Mouse (Mus musculus): ENCODE results near the gene Gm29797. TPM values are rescaled to one million over a fixed set of nuclear protein-coding genes. Genes with fewer than 3 reads are reported as not detected.

Gm29797 gene
- polyA plus RNA-seq, 1 experiment from 2014 or later: 0.68 TPM

GRCm38 (mm10) chr2:181683381-181683780, 26.5 kb downstream of the Gm29797 start:
- H3K27me3 ChIP-seq (ENCODE audit: control insufficient read depth, insufficient read depth, low read length): no peaks in the 10 kb centered on the region
- no peak overlapping the region for H3K27ac ChIP-seq (replicated peaks; ENCODE audit: low read depth, low read length)
- H3K4me1 ChIP-seq (ENCODE audit: control insufficient read depth, insufficient read depth, low read length): peaks cover 9% of the 10 kb centered on the region
- no peak overlapping the region for H3K9ac ChIP-seq (ENCODE audit: low read length)
- no peaks in the 10 kb centered on the region; the same call in 1 of the 2 replicates for H3K36me3 ChIP-seq (ENCODE audit: control insufficient read depth, insufficient read depth, low read length)
- no peaks in the 10 kb centered on the region for H3K9me3 ChIP-seq (ENCODE audit: control insufficient read depth, low read length)
- H3K4me3 ChIP-seq (ENCODE audit: low read depth, low read length): no peak overlapping the region
- ATAC-seq (ENCODE audit: insufficient number of reproducible peaks, low FRiP score, low TSS enrichment, low read depth): no peak
- no peak for DNase-seq (ENCODE audit: low spot score)
- WGBS: 68% methylated on average over 4 of the region's 4 CpGs
- no peak overlapping the region for H3K4me2 ChIP-seq (ENCODE audit: low read depth, severe bottlenecking)

GRCm38 (mm10) chr2:181684713-181685112, 27.9 kb downstream of the Gm29797 start:
- no peaks in the 10 kb centered on the region for H3K9me3 ChIP-seq (ENCODE audit: control insufficient read depth, low read length)
- no peaks in the 10 kb centered on the region for H3K27me3 ChIP-seq (ENCODE audit: control insufficient read depth, insufficient read depth, low read length)
- H3K36me3 ChIP-seq (ENCODE audit: control insufficient read depth, insufficient read depth, low read length): peaks cover 6% of the 10 kb centered on the region; the same call in 1 of the 2 replicates
- no peak overlapping the region for H3K9ac ChIP-seq (ENCODE audit: low read length)
- DNase-seq (ENCODE audit: low spot score): no peak
- H3K4me3 ChIP-seq (ENCODE audit: low read depth, low read length): no peak overlapping the region
- no peak for ATAC-seq (ENCODE audit: insufficient number of reproducible peaks, low FRiP score, low TSS enrichment, low read depth)
- no peak overlapping the region for H3K27ac ChIP-seq (replicated peaks; ENCODE audit: low read depth, low read length)
- no peak overlapping the region for H3K4me2 ChIP-seq (ENCODE audit: low read depth, severe bottlenecking)
- WGBS: 89% methylated on average over 1 of the region's 1 CpGs
- H3K4me1 ChIP-seq (ENCODE audit: control insufficient read depth, insufficient read depth, low read length): peaks cover 7% of the 10 kb centered on the region

- WGBS: 93% methylated on average over 4 of the region's 4 CpGs
- H3K4me2 ChIP-seq (ENCODE audit: low read depth, severe bottlenecking): no peak overlapping the region
- H3K9me3 ChIP-seq (ENCODE audit: control insufficient read depth, low read length): no peaks in the 10 kb centered on the region
- H3K4me1 ChIP-seq (ENCODE audit: control insufficient read depth, insufficient read depth, low read length): peaks cover 6% of the 10 kb centered on the region
- H3K27ac ChIP-seq (replicated peaks; ENCODE audit: low read depth, low read length): no peak overlapping the region
- no peak overlapping the region for H3K4me3 ChIP-seq (ENCODE audit: low read depth, low read length)
- peaks cover 6% of the 10 kb centered on the region; the same call in 1 of the 2 replicates for H3K36me3 ChIP-seq (ENCODE audit: control insufficient read depth, insufficient read depth, low read length)
- no peak overlapping the region for H3K9ac ChIP-seq (ENCODE audit: low read length)
- no peak for ATAC-seq (ENCODE audit: insufficient number of reproducible peaks, low FRiP score, low TSS enrichment, low read depth)
- no peak for DNase-seq (ENCODE audit: low spot score)
- H3K27me3 ChIP-seq (ENCODE audit: control insufficient read depth, insufficient read depth, low read length): no peaks in the 10 kb centered on the region
Observed at GRCm38 (mm10) chr2:181685686-181686085, 28.9 kb downstream of the Gm29797 start.

DNA sequence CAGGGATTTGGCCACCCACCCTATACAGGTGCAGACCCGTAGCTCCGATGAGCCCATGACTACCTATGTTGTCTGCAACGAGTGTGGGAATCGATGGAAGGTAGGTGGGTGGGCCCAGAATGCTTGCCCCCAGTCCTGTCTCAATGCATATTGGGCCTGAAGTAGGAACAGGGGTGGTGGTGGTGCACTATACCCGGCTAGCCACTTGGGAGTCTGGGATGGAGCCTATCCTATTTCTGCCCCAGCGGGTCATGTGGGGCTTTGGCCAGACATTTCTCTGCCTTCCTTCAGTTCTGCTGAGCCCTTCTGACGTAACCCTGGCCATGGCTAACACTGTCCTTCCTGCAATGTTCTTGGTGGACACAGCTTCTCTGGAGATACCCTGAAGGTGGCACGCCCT, 30.8 kb downstream of the Gm29797 start:
- DNase-seq (ENCODE audit: low spot score) (no peak), ATAC-seq (ENCODE audit: insufficient number of reproducible peaks, low FRiP score, low TSS enrichment, low read depth) (no peak)
- Histone ChIP-seq H3K9ac (ENCODE audit: low read length) (no peak overlapping the region), H3K9me3 (ENCODE audit: control insufficient read depth, low read length) (no peaks in the 10 kb centered on the region), H3K4me1 (ENCODE audit: control insufficient read depth, insufficient read depth, low read length) (peaks cover 3% of the 10 kb centered on the region), H3K27ac (replicated peaks; ENCODE audit: low read depth, low read length) (no peak overlapping the region), H3K36me3 (ENCODE audit: control insufficient read depth, insufficient read depth, low read length) (peaks cover 6% of the 10 kb centered on the region; the same call in 1 of the 2 replicates), H3K4me3 (ENCODE audit: low read depth, low read length) (no peak overlapping the region), H3K4me2 (ENCODE audit: low read depth, severe bottlenecking) (no peak overlapping the region), H3K27me3 (ENCODE audit: control insufficient read depth, insufficient read depth, low read length) (no peaks in the 10 kb centered on the region)
- WGBS: 92% methylated on average over 8 of the region's 8 CpGs

GRCm38 (mm10) chr2:181689466-181690160, 32.8 kb downstream of the Gm29797 start:
- H3K27ac ChIP-seq (replicated peaks; ENCODE audit: low read depth, low read length): no peak overlapping the region
- ATAC-seq (ENCODE audit: insufficient number of reproducible peaks, low FRiP score, low TSS enrichment, low read depth) (no peak), DNase-seq (ENCODE audit: low spot score) (no peak)
- H3K9me3 ChIP-seq (ENCODE audit: control insufficient read depth, low read length): no peaks in the 10 kb centered on the region
- peaks cover 9% of the 10 kb centered on the region for H3K4me1 ChIP-seq (ENCODE audit: control insufficient read depth, insufficient read depth, low read length)
- 93% methylated on average over 10 of the region's 10 CpGs for WGBS
- no peak overlapping the region for H3K4me3 ChIP-seq (ENCODE audit: low read depth, low read length)
- H3K9ac ChIP-seq (ENCODE audit: low read length): no peak overlapping the region
- peaks cover 6% of the 10 kb centered on the region; the same call in 1 of the 2 replicates for H3K36me3 ChIP-seq (ENCODE audit: control insufficient read depth, insufficient read depth, low read length)
- H3K27me3 ChIP-seq (ENCODE audit: control insufficient read depth, insufficient read depth, low read length): no peaks in the 10 kb centered on the region
- no peak overlapping the region for H3K4me2 ChIP-seq (ENCODE audit: low read depth, severe bottlenecking)

- peaks cover 6% of the 10 kb centered on the region; the same call in 1 of the 2 replicates for H3K36me3 ChIP-seq (ENCODE audit: control insufficient read depth, insufficient read depth, low read length)
- H3K9me3 ChIP-seq (ENCODE audit: control insufficient read depth, low read length): no peaks in the 10 kb centered on the region
- H3K4me1 ChIP-seq (ENCODE audit: control insufficient read depth, insufficient read depth, low read length): peaks cover 9% of the 10 kb centered on the region
- no peak overlapping the region for H3K9ac ChIP-seq (ENCODE audit: low read length)
- H3K4me3 ChIP-seq (ENCODE audit: low read depth, low read length): no peak overlapping the region
- DNase-seq (ENCODE audit: low spot score): no peak
- no peaks in the 10 kb centered on the region for H3K27me3 ChIP-seq (ENCODE audit: control insufficient read depth, insufficient read depth, low read length)
- no peak for ATAC-seq (ENCODE audit: insufficient number of reproducible peaks, low FRiP score, low TSS enrichment, low read depth)
- H3K4me2 ChIP-seq (ENCODE audit: low read depth, severe bottlenecking): no peak overlapping the region
- WGBS: 87% methylated on average over 6 of the region's 6 CpGs
- H3K27ac ChIP-seq (replicated peaks; ENCODE audit: low read depth, low read length): no peak overlapping the region
Observed at GRCm38 (mm10) chr2:181691083-181691482, 34.2 kb downstream of the Gm29797 start.

- no peak overlapping the region for H3K9ac ChIP-seq (ENCODE audit: low read length)
- no peaks in the 10 kb centered on the region for H3K27me3 ChIP-seq (ENCODE audit: control insufficient read depth, insufficient read depth, low read length)
- WGBS: 91% methylated on average over 4 of the region's 4 CpGs
- peaks cover 9% of the 10 kb centered on the region for H3K4me1 ChIP-seq (ENCODE audit: control insufficient read depth, insufficient read depth, low read length)
- ATAC-seq (ENCODE audit: insufficient number of reproducible peaks, low FRiP score, low TSS enrichment, low read depth) (no peak), DNase-seq (ENCODE audit: low spot score) (no peak)
- no peak overlapping the region for H3K4me2 ChIP-seq (ENCODE audit: low read depth, severe bottlenecking)
- no peak overlapping the region for H3K27ac ChIP-seq (replicated peaks; ENCODE audit: low read depth, low read length)
- no peak overlapping the region for H3K4me3 ChIP-seq (ENCODE audit: low read depth, low read length)
- peaks cover 6% of the 10 kb centered on the region; the same call in 1 of the 2 replicates for H3K36me3 ChIP-seq (ENCODE audit: control insufficient read depth, insufficient read depth, low read length)
- H3K9me3 ChIP-seq (ENCODE audit: control insufficient read depth, low read length): no peaks in the 10 kb centered on the region
Observed at GRCm38 (mm10) chr2:181691571-181691970, 34.7 kb downstream of the Gm29797 start.

- no peak for ATAC-seq (ENCODE audit: insufficient number of reproducible peaks, low FRiP score, low TSS enrichment, low read depth)
- peak overlapping the region; percentile 76 for H3K4me3 ChIP-seq (ENCODE audit: low read depth, low read length)
- 89% methylated on average over 3 of the region's 3 CpGs for WGBS
Observed at GRCm38 (mm10) chr2:181692304-181692703, 35.5 kb downstream of the Gm29797 start.

More at GRCm38 (mm10) chr2:181692304-181692703, 35.5 kb downstream of the Gm29797 start:
- Histone ChIP-seq H3K27me3 (ENCODE audit: control insufficient read depth, insufficient read depth, low read length) (no peaks in the 10 kb centered on the region), H3K36me3 (ENCODE audit: control insufficient read depth, insufficient read depth, low read length) (peaks cover 6% of the 10 kb centered on the region; the same call in 1 of the 2 replicates), H3K9me3 (ENCODE audit: control insufficient read depth, low read length) (no peaks in the 10 kb centered on the region), H3K27ac (replicated peaks; ENCODE audit: low read depth, low read length) (no peak overlapping the region), H3K9ac (ENCODE audit: low read length) (no peak overlapping the region; the same call in 1 of the 2 replicates), H3K4me1 (ENCODE audit: control insufficient read depth, insufficient read depth, low read length) (peaks cover 9% of the 10 kb centered on the region), H3K4me2 (ENCODE audit: low read depth, severe bottlenecking) (no peak overlapping the region)
- no peak for DNase-seq (ENCODE audit: low spot score)
